Mouse (Mus musculus) heart, postnatal 10 days (tissue): ENCODE measurements around the gene Sec31b. TPM values are rescaled to one million over a fixed set of nuclear protein-coding genes. Genes with fewer than 3 reads are reported as not detected.
A peak's percentile ranks its signal among the peaks of the same experiment; 100 is the strongest.

Experiments
- DNase-seq, 2 experiments: peaks; one replicate each; pipeline ENCODE4 v3.0.0; 2021
- intact Hi-C: fragments of 180-260 bp; cut with DNase I; formaldehyde crosslinking; loops from one replicate; pipeline ENCODE4 v1.15.1; 2025
- total RNA-seq, 2 experiments: library from RNA; stranded (reverse); gene quantifications; 2 replicates each; pipeline ENCODE4 v1.2.3; 2021

Sec31b gene
- 1 to 10 TPM; 4.5 to 4.7 TPM for total RNA-seq

DNA sequence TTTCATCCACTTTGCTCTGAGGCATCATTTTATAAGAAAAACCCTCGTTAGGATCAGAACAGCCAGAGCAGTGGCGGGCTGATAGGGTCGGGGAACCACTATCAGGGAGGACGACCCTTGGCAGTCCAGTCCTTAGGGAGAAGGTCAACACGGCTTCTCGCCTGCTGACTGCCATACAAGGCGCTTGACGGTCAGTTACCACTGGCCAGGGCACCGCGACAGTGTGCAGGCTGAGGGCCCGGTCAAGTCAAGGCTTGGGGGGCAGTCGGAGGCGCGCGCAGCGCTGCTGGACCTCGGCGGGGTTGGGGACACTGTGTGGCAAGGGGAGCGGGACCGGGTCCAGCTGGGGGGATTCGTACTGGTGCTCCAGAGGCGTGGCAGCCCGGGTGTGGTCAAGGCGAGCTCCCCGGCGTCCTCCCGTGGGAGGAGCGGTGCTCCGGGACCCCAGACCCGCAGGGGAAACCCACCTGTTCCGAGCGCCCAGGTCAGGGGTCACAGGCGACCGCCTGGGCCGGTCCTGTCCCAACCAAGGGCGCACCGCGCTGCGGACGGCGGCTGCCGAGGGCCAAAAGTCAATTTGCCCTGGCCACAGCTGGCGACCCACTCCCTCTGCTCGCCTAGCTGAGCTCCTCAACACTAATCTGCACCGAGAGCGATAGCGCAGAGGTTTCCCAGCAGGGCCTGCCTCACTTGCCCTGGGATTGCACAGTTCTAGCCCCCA is at the start of gene Sec31b:
Gene Sec31b, minus strand, starts transcription at position 544 of the 721 bp plus-strand sequence.
- peak; percentile 63 to 71 for DNase-seq
- intact Hi-C loops, result no loop called here

DNA sequence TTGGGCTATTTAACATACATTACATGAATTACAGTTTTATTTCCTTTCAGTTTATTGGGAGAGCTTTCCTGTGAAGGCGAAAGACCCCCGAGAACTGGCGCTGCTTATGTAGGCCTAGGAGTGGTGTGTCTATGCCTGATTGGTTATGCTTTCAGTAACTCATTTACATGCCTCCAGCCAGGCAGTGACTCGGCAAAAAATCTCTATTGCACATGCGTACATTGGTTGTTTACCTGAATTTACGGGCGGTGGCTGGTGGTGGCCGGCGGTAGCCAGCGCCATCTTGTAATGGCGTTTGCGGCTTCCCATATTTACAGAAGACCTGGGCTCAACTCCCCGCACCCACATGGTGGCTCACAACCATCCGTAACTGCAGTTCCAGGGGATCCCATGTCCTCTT is 48.5 kb upstream of the Sec31b start:
- intact Hi-C loops, result no loop called here
- no peak for DNase-seq

DNA sequence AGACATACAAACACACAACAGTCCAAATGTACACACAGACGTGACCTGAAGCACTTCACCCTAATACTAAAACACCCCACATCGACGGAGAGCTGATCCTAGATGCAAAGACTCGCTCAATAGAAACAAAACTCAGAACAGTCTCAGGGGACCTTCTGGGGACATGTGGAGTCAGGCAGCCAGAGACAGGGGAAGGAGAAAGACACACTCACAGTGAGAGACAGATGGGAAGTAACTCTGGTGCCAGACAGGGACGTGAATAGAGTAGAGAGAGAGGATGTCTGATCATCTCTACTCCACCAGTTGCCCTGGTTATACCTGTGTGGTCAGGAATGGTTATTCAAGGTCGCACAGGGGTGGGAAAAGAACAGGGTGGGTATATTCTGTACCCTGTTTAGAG is 46.0 kb upstream of the Sec31b start:
- DNase-seq, result no peak
- intact Hi-C loops, result no loop called here

DNA sequence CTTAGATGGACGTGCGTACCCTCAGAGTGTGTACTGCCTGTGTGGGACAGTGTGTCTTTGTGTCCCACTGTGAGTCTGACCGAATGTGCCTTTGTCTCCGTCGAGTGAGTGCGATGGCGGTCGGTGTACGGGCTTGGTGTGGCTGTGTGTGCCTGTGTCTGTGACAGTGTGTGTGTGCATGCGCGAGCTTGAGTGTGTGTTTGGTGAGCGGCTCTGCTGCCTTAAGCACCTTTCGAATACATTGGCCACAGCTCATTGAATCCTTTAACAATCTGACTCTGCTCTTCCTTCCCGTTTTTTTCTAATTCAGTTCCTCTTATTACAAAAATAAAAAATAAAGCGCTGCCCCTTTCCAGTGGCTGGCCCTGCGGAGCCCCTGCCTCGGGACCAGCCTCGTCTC is 45.3 kb upstream of the Sec31b start:
- intact Hi-C loops, result no loop called here
- no peak for DNase-seq

DNA sequence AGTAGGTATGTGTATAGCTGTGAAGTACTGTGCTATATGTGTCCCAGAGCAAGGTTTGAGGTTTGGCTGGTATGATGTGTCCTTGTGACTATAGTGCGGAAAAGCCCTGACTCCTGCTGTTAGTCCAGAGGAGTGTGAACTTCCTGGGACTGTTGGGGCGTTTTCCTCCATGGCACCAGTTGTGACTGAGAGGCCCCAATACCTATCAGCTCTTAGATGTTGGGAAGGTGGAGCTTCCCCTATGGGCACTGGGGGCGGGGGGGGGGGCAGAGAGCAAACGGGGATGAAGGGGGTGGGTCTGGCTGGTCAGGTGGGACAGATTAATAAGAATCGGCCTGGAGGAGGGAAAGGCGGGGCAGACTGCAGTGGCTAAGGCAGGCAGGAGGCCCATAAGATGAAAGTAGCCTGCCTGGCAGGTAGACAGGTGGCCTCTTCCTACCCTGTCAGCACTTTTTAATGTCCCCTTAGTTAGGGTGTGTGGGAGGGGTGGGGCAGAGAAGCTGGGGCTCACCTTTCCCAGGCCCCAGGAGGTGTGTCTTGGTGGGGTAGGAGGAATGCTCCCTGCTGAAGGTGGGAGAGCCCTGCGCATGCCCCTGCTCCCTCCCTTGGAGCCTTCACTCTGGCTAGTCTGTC is 44.0 kb upstream of the Sec31b start:
- intact Hi-C loops, result no loop called here

DNA sequence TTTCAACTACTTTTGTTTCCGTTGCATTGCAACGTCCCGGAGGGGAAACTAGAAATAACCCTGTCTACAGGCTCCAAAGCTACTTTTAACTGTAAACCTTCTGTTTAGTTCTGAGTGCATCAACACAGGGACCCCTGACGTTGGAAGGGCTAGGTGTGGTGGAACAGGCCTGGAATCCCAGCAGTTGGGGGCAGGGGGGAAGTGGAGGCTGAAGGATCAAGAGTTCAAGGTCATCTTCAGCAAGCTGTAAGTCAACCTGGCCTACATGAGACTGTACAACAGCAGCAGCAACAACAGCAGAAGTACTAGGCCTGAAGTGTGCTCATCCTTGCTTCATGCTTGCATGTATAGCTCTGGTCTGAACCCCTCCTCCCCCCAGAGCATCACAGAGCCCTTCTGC is 42.4 kb upstream of the Sec31b start:
- intact Hi-C loops, result no loop called here
- DNase-seq, result no peak

More for the DNA sequence above, 44.0 kb upstream of the Sec31b start:
- DNase-seq, result no peak

DNA sequence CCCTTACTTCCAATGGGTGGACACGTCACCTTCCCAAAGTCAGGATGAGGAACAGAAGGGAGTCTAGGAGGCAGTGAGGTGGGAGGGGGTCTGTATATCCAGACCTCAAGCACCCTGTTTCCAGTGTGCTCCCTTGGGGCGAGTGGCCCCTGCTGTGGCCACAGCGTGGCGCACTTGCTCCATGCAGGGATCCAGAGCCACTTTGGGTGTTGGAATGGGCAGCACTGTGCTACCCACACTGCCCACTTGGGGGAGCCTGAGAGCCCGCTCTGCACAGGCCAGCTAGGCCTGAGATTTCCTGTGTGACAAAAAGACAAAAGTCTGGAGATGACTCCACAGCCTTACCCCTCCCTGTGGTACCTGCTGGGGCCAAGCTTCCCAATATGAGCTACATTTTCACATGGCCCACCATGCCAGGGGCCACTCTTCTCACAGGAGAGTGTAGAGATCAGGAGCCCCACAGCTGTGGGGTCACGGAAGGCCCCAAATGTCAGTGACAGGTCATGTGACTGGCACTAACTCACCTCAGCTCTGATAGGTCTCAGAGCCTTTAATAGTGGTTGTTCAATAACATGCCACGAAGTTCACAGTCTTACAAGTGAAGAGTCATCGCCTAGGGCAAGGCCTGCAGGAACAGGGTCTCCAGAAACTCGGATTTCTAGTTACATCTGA is 37.1 kb upstream of the Sec31b start:
- intact Hi-C loops, result loop anchor here (1.0 to 2.0 kb wide), 3 partner anchors 170 to 313 kb away; no protein-coding TSS in a partner anchor
- peak; percentile 92 to 96 for DNase-seq

DNA sequence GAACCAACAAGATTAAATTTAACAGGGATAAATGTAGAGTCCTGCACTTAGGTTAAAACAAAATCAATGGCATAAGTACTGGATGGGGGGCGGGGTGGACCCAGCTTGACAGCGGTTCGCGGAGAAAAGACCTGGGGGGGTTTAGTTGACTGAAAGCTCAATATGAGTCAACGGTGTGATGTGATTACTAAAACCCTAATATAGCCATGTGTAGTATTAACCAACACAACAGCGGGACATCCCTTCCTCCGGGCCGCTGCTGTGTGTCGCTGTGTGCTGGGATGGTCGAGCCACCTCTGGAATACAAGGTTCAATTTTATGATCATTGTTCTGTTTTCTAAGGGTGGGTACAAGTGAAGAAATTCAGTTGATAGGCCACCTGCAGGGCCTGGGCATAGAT is 36.4 kb upstream of the Sec31b start:
- intact Hi-C loops, result loop anchor here (1.0 to 2.0 kb wide), 3 partner anchors 170 to 313 kb away; no protein-coding TSS in a partner anchor
- no peak for DNase-seq

DNA sequence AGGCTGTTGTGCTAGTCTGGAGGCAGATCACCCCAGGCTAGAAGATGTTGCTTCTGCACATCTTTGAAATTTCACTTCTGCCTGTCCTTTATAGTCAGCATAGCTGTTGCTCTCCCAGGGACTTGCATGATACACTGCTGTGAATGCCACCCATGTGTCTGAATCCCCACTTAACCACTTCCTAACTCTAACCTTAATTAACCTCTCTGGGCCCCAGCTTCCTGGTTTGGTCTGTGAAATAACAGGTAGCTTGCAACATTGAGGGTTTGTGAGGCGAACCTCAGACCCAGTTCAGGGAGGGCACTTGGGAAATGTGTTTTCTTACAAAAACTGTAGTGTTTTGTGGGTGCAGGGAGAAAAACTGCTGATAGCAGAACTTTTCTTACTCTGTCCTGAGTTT is 32.4 kb upstream of the Sec31b start:
- intact Hi-C loops, result no loop called here
- DNase-seq, result no peak

DNA sequence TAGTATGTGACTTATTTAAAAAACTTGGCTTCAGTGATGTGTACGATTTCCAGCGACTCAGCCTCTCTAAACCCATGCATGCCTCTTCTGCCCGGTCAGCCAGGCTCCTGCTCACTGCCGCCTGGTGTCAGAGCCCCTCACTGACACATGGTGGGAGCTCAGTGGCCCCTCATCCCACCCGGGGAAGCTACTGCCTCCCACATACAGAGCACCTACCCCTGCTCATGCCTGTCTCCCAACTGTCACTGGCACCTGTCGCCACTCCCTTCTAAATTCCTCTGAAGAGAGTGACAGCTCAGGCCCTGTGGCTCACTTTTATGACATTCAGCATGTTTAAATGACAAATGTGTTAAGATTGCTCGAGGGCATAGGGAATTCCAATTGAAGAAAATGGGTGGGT is 30.6 kb upstream of the Sec31b start:
- no peak for DNase-seq
- intact Hi-C loops, result no loop called here

DNA sequence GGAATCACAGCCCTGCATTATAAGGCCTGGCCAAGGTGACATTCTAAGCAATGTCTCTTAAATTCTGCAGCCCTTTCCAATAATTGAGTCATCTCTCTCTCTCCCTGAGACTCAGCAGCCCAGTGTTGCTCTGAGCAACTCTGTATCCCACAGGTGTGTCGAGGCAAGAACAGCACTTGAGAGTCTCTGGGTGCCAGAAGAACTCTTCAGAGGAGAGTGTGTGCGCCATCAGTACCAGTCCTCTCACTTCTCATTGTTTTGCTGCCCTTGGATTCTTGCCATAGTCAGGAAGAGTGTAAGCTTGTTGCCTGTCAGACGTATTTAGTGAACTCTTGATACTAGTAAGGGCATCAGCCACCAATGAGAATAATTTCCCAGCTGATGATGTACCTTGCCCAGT is 22.1 kb upstream of the Sec31b start:
- intact Hi-C loops, result no loop called here
- no peak for DNase-seq

DNA sequence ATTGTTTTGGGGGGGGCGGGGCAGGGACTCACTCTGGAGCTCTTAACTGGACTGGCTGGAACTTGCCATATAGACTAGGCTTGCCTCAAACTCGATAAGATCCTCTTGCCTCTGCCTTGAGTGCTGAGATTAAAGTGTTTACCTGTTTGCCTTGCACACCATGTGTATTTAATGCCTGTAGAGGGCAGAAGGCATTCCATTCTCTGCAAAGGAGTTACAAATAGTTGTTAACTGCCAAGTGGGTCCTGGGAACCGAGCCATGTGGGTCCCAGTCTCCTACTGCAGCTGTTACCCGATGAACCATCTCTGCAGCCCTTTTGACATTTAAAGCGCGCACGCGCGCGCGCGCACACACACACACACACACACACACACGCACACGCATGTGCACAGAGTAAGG is 18.3 kb upstream of the Sec31b start:
- no peak for DNase-seq
- intact Hi-C loops, result no loop called here

DNA sequence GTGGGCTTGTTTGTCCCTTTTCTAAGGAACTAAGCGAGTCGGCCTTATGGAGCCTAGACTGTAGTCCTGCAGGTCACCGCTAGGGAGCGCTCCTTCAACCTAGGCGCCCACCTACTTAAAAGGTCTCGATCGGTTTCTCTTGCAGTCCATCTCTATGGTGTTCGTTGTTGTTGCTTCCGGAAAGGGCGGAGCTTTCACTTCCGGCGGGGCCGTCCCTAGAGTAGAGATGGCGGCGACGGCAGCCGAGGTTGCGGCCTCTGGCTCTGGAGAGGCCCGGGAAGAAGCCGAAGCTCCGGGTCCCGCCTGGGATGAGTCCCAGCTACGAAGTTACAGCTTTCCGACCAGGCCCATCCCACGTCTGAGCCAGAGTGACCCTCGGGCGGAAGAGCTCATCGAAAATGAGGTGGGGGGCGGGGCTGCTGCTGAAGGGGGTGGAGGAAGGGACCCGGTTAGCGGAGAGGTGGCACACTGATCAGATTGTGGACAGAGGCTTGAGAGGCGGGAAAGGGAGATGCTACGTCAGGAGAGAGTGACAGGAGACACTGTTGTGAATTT is 17.1 kb upstream of the Sec31b start, which contains the start of gene Hif1an:
Gene Hif1an, plus strand, starts transcription at position 199 of the 555 bp plus-strand sequence.
- intact Hi-C loops, result no loop called here
- peak; percentile 96 to 97 for DNase-seq

DNA sequence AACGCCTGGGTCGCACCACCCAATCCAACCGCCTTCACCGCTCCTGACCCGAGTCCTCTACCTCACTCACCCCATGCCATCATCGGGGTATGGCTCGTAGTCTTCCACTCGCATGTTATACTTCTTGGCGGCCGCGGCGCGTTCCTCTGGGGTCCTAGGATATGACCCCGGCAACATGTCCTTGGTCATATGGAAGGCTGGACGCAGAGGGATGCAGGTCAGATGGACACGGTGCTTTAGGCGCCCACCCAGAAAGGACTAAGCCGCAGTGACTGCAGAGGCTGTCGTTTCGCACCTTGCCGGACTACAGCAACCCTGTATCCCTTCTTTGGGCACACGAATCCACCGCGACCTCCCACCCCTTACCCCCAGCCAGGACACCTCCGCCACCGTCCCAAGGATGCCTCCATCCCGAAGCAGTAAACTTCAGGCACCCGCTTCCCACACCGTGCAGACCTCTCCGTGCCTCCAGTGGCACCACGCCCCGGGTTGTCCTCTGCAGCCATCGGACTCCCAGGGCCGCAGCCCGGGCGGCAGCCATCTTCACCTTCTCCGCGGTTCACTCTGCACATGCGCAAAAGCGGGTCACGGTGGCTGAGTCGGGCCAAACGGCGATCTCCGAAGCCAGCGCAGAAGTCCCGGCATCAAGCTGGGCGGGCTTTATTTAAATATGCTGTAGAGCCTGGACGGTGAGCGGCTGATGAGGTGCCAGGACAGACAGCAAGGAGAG is 9.4 kb upstream of the Sec31b start, which contains the start of gene Ndufb8:
Gene Ndufb8, minus strand, starts transcription at position 580 of the 730 bp plus-strand sequence.
- DNase-seq, result peak; percentile 98 to 99
- intact Hi-C loops, result no loop called here

DNA sequence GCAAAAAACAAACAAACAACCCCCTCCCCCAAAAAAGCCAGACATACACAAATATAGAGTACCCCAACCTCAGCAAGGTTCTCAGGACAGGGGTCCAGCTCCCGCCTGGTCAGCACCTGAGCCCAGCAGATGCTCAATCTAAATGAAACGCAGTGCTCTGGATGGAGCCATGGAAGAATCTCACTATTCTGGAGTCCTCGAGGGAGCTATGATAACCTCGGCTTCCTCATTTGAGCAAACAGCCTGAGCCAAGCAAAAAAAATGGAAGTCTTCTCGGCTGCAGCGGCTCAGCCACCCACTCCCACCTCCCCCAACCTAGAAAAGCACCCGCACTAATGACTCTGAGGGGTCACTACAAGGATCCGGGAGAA is 8.8 kb upstream of the Sec31b start:
- DNase-seq, result no peak
- intact Hi-C loops, result no loop called here

DNA sequence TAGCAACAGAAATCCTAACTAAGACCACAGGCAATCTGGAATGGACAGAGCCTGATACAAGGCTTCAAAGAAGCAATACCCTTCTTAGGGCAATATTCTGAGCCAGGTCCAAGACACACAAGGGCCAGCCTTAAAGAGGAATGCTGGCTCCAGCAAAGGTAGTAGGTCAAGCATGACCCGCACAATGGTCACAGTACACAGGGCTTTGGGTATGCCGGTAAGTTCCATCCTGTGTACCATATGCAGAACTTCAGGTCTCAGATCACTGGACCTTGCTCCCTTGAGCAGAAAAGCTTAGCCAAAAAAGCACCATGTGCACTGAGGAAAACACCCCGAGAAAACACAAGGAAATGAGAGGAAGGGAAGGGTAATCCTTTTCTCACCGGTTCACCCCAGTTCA is 7.6 kb upstream of the Sec31b start:
- intact Hi-C loops, result no loop called here
- DNase-seq, result no peak

DNA sequence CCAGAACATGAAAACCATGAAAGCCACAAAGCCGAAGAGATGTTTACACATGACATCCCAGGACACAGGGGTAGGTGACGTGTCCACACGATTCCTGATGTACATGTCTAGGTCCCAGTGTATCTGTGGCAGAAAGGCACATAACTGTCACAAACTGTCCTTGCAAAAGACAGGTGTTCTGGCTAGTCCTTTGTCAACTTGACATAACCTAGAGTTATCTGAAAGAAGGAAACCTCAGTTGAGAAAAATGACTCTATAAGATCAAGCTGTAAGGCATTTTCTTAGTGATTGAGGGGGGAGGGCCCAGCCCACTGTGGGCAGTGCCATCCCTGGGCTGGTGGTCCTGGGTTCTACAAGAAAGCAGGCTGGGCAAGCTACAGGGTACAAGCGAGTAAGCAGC is 7.1 kb upstream of the Sec31b start, which contains the start of gene Gm20538:
Gene Gm20538, minus strand, starts transcription at position 101 of the 400 bp plus-strand sequence.
- intact Hi-C loops, result no loop called here

DNA sequence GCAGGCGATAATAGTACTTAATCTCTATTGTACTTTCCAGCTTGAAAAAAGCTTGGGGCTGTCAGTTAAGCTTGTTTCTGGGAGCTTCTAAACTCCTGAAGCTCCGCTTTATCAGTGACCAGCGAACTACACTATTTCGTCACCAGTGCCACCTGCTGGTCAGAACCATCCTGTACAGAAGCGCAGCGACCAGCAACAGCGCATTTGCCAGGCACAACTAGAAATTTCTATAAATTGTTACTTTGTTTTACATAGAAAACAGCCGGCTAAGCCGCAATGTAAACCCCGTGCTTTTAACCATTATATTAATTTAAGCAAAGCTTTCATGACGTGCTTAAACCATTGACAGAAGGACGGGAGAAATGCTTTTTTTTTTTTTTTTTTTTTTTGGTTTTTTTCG is 889 bp downstream of the Sec31b start:
- intact Hi-C loops, result loop anchor here (5.0 kb wide), 1 partner anchor 72 kb away; no protein-coding TSS in a partner anchor
- DNase-seq, result peak; percentile 83 to 86

More for the DNA sequence above, 7.1 kb upstream of the Sec31b start, which contains the start of gene Gm20538:
- no peak for DNase-seq

DNA sequence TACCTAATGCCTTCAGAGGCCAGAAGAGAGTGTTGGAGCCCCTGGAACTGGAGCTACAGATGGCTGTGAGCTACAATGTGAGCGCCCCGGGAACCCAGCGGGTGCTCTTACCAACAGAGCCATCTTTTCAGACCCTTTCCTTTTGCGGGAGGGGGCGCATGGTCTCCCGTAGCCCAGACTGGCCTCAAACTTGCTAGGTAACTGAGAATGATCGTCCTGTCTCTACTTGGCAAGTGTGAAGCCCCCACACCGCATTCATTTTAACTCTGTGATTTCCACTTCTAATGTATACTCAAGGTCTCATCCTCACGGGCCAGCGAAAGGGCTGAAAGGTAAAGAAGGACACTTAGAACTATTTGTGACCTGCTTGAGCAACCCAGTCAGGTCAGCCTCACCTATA is 1.3 kb downstream of the Sec31b start:
- DNase-seq, result no peak
- intact Hi-C loops, result loop anchor here (5.0 kb wide), 1 partner anchor 72 kb away; no protein-coding TSS in a partner anchor

DNA sequence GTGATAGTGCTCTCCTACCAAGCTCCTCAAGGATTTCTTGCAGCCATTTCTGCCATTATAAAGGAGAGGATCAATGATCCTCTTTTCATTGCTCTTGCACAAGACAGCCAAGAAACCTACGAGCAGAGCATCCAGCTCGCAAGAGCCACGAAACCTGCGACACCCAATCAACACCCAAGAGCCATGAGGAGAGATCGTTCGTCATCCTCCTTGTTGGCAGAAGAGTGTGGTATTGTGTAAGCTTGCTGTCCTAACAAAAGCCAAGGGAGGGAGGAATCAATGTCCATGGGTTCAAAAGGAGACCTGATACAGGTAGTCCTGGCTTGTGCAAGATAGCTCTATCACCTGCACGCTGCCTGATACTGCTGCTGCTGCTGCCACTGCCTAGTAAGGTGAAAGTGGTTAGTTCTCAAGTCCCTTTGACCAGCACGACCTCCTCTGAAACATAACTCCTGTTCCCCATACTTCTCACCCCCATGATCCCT is 2.9 kb downstream of the Sec31b start:
- intact Hi-C loops, result loop anchor here (5.0 kb wide), 1 partner anchor 70 kb away; no protein-coding TSS in a partner anchor

More for the DNA sequence above, 2.9 kb downstream of the Sec31b start:
- DNase-seq, result no peak
